Mouse (Mus musculus) B cell, adult (primary cell): Measurements from ENCODE around the gene Usp38. TPM values are rescaled to one million over a fixed set of nuclear protein-coding genes. Genes with fewer than 3 reads are reported as not detected.

ENCODE experiments used
- total RNA-seq: library from RNA; stranded (reverse); gene quantifications from 4 replicates; pipeline ENCODE4 v1.2.4, GENCODE M21; 2023; ENCODE audit not compliant: inconsistent age

The Usp38 gene
- total RNA-seq, result 78.3 to 86.7 TPM (median 84.7 TPM) in 4 replicates

DNA sequence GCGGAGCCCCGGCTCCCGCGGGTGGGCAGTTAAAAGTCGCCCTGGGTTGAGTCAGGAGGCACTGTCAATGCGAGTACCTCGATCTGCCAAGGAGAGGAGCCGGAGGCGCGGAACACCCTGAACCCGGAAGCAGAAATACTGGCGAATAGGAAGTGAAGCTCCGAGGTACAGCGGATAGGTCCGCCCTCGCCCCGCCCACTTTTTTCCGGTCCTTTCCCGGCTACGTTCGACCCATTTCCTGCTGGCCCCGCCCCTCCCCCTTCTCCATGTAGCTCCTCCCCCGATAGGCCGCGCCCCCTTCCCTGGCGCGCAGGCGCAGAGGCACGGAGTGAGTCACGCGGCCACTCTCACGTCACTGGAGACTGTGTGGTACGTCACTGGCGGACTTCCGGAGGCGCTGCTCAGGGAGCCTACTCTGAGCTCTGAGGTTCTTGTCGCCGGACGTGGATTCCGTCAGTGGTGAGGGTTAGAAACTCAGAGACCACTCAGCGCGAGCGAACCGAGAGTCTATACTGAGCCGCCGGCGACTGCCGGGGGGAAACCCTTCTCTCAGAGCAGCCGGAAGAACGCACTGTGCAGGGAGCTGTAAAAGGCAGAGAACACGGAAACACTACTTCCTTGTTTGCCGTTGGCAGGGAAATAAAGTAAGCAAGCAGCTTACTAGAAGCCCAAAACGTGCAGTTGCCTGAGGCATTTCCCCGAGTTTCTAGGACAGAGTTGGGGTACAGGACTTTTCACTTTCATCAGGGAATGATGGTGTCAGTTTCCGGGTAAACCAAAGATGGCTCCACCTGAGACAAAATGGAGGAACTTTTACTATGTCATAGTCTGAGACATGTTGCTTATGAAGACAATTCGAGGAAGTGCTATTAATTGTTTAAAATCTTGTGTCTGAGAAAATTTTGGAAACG lies at the start of gene Usp38:
Usp38 (minus strand) TSS at position 140 of the 911 bp plus-strand sequence.

Other genes with a start within 250 kb of the Usp38 start
- 0.48 to 2.0 TPM (median 1.2 TPM) in 4 replicates for gene Gab1, start 134.4 kb downstream of the Usp38 start, total RNA-seq